Mouse (Mus musculus) c-Kit-negative CD71-positive TER-119-positive erythroid progenitor cells, embryonic 14.5 days (primary cell): ENCODE results near the gene Eml2.

Experiments used
- DNase-seq: peaks from one replicate; pipeline ENCODE4 v3.0.0-alpha.2; 2013; ENCODE audit warnings: low read depth, low spot score

The Eml2 gene

DNA sequence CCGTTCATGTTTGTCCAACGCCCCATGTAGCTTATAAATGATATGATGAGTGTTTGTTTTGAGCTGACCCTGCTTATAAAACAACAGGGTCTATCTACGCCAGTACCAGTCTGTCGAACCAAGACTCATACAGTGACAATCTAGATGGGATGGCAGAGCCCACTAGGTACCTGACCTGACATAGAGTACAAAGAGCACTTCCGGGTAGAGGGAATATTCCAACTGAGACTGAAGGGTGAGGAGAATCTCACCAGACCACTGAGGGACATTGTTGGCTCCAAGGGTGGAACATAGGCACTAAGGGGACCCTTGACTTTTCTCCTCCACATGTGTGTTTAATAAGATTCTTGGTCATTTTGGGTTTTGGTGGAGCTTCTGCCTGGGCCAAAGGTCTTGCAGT is 53.2 kb downstream of the Eml2 start:
- DNase-seq, result no peak

DNA sequence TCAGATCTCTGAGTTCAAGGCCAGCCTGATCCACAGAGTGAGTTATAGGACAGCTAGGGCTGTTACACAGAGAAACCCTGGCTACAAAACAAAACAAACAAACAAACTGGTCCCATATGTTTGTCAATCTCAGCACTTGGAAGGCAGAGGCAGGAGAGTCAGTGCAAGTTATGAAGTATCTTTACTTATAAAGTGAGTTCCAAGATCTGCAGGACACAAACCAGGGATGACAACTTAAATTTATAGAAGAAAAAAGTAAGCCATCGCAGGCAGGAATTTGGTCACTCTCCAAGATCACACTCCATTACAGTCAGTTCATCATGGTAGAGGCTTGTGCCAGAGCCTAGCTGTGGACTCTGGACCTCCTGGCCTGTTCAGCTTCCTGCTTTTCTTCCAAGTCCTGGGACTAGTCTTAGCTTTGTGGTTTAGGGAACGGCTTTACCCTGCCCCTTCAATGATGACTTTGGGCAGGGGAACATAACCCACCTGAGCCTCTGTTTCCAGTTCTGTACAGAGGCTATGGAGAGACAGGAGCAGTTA is 53.9 kb downstream of the Eml2 start:
- DNase-seq, result no peak

- no peak for DNase-seq
These were observed 54.7 kb downstream of the Eml2 start for GRCm38 (mm10) chr7:19230899-19231298.

DNA sequence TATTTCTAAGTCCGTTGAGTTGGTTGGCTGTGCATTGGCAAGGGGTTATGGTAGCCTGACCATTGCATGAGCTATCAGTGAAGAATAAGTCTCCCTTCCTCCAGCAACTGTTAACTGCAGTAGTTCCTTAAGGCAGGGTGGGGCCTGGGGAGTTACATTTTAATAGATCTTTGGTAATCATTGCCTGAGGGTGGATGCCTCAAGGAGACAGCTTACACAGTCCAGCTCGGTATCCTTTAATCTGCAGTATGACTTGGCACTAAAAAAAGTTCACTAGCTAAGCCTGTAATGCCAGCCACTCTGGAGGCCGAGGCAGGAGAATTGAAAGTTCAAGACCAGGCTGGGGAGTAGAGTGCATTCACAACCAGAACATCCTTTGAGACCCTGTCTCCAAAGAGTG is 55.6 kb downstream of the Eml2 start:
- DNase-seq, result no peak

DNA sequence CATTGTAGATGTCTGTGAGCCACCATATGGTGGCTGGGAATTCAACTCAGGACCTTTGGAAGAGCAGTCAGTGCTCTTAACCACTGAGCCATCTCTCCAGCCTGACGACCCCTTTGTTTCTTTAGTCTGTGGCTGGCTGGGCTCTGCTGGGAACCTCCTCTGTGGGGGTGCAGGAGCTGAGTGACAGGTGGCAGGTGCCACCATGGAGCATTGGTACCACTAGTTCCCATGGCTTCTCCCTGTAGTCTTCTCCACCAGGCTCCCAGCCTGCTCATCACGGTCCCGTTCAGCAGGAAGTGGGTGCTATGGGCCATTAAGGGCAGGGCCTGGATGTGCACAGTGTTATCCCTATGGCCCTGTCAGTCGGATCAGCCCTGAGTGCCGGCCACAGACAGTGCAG is 58.4 kb downstream of the Eml2 start:
- DNase-seq, result no peak

GRCm38 (mm10) chr7:19235092-19235671 is 59.0 kb downstream of the Eml2 start:
- DNase-seq, result no peak

DNA sequence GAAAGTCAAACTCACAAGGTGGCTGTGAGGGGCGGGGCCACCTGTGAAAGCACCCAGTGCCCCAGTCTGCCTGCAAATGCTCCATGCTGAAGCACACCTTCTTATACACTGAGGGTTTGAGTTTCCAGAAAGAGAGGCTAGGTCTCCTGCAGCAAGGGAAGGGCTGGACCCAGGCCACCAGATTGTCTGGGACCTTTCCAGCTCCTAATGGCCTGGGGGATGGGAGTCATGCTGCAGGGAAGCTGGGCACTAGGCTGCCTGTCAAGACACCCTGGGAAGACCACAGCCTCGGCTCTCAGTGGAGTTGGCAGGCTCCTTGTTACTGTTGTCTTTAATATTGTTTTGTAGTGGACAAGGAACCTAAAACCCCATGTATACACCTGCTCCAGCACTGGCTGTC is 60.2 kb downstream of the Eml2 start:
- DNase-seq, result no peak

- DNase-seq, result no peak
These were observed 62.1 kb downstream of the Eml2 start for GRCm38 (mm10) chr7:19238344-19238743.

DNA sequence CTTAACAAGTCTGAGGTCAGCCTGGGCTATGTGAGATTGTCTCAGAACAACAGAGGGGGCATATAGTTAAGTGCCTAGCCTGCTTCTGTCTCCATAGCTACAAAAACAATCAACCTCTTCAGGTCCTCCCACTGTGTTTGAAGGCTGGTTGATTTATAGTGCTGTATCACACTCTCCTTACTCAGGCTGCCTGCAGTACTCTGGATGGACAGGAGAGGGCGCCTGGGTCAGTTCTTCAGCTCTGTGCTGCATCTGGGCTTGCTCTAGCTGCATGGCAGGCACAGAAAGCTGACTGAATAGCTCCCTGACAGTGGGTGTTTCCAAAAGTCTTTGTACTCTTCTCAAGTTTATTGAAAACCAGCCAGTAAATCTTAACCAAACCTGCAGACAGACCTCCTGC is 63.2 kb downstream of the Eml2 start:
- DNase-seq, result peak; percentile 92

GRCm38 (mm10) chr7:19239986-19240385 is 63.8 kb downstream of the Eml2 start:
- no peak for DNase-seq

DNA sequence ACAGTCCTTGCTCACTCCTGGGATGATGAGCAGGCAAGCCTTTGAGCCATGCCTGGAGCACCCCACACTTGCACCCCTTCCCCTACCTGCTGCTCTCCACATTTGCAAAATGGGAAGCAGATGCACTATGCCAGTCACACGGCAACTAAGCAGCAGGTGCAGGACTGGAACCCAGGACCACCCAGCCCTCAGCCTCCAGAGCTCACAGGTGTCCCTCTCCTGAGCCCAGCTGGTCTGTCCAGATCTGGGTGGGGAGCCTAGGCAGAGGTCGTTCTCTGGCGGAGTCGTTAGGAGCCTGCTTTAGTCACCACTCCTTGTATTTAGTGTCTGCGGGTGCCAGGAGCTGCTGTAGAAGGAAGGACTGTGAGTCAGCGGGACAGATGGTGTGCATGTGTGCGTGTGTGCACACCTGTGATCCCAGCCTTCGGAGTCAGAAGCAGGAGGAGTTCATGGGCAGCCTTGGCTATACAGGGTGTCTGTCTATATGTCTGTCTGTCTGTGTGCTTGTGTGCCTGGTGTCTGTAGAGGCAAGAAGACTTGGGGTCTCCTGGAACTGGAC is 64.8 kb downstream of the Eml2 start:
- DNase-seq, result no peak

DNA sequence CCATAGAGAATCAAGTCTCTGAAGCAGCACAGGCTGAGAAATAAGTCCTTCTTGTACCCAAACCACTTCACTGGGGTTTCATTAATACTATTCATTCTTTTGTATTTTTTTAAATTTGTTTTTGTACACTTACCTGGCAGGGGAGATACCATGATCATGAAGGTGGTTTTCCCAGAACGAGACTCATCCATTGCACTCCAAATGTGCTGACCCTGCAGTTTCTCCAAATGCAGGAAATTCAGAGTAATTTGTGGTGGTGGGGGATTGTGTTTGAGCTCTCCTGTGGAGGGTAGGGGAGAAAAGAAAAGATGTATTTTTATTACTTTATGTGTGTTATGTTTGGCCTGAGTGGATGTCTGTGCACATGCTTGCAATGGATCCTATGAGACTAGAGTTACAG is 65.8 kb downstream of the Eml2 start:
- DNase-seq, result no peak

DNA sequence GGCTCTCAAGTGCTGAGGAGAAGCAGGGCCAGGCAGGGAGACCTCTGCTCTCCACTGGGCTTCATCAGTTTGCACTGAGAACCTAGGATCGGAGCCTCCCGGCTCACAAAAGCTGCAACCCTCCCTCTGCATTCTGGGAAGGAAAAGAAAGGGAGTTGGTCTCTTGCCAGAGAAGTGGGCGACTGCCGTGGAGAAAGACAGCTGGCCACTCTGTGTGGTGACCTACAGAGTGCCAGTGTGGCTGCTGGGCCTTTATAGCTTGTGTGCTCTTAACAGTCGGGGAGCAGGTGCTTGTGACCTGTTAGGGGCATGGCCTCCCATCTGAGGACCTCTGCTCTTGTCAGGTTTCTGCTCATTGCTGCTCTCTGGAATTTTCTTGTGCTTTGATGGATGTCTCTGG is 67.6 kb downstream of the Eml2 start:
- DNase-seq, result no peak

DNA sequence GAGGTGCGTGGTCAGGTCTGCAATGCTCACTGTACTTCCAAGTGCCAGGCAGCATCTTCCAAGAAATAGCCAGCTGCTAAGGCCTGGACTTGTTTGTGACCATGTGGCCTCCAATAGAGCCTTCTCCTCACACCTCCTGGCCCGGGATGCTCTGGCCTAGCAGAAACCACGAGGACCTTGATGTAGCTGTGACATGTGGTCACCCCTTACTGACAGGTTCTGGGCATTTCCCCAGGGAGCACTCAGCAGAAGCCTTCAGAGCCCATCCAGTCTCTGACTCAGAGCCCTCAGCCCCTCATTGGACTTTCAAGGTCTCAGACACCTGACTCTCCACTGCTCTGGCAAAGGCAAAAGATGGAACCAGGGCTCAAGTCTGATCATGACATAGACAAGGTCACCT is 68.9 kb downstream of the Eml2 start:
- no peak for DNase-seq

DNA sequence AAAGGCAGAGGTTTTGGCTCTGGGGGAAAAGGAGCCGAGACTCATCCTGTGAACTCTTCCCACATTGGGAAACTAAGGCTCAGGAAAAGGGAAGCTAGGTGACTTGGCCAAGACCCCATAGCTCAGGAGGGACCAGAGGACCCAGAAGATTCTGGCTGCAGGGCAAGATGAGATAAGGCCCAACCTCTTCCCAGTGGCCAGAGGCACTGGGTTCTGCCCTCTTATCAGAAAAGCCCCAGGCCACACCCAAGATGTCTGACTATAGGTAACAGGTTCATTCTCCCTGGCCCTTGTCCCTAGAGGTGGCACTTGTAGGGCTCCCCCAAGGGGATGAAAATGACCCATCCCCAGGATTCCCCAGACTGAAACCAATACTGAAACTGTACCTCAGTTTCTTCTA is 70.6 kb downstream of the Eml2 start:
- no peak for DNase-seq

DNA sequence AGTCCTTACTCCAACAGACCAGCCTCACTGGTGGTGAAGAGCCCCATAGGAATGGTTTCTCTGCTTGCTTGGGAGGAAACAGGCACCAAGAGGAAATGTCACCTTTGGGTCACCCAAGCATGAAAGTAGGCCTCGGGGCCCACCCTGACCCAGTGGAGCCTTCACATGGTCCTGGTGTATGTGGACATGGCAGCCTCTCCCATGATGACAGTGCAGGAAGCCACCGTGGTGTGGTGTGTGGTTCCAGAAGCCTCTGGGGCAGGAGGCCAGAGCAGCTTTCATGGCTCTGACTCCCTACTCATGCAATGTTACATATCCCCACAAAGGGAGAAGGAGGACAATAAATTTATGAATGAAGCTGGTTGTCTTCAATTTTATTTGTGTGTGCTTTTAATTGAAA is 71.3 kb downstream of the Eml2 start:
- no peak for DNase-seq

GRCm38 (mm10) chr7:19252078-19252477 is 75.9 kb downstream of the Eml2 start:
- no peak for DNase-seq

DNA sequence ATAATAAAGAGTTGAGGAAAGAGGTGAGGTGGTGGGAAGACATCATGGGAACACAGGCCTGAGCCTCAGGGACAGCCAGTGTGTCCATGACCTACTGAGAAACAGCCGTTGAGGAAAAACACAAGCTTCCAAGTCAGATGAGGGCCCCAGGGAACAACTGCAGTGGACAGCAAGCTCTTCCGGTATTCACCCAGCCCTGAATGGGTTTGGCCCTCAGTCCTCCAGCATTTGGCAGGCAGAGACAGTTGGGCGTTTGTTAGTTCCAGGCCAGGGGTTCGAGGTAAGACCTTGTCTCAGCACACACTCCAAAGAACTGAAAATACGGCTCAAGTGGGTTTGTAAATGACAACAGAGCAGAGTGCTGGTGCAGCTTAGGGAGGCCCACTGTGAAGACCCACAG is 77.2 kb downstream of the Eml2 start:
- DNase-seq, result no peak

DNA sequence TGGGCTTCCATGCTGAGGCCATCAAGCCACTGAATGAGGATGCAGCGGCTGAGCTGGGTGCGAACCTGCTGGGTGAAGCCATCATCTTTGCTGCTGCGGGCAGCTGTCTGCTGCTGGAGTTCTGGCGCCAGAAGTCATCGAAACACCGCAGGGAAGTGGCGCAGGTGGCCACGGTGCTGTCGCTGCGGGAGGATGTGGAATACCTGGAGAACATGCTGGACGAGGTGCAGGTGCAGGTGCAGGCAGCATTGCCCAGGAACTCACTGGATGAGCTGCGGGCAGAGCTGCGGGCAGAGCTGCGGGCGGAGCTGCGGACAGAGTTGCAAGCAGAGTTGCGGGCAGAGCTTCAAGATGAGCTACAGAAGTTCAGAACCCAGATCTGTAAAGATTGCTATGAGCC is 79.2 kb downstream of the Eml2 start:
- no peak for DNase-seq
